Mouse (Mus musculus) bone marrow macrophage, adult 2 months (primary cell): Measurements from ENCODE around the gene Commd4. TPM values are rescaled to one million over a fixed set of nuclear protein-coding genes. Genes with fewer than 3 reads are reported as not detected.
A peak's percentile ranks its signal among the peaks of the same experiment; 100 is the strongest.

Experiments used
- H3K27ac ChIP-seq: 2 replicates; pipeline ENCODE4 v1.5.1; 2012; ENCODE audit warnings: low read depth, low read length; ENCODE audit not compliant: insufficient read depth
- H3K4me1 ChIP-seq: 2 replicates; pipeline ENCODE4 v1.6.1; 2012; ENCODE audit warnings: low read length; ENCODE audit not compliant: control insufficient read depth, insufficient read depth
- H3K4me3 ChIP-seq: 2 replicates; pipeline ENCODE4 v1.5.1; 2012; ENCODE audit warnings: mild to moderate bottlenecking, low read length, moderate library complexity; ENCODE audit not compliant: insufficient read depth
- CTCF ChIP-seq: IDR thresholded peaks from 2 replicates; pipeline ENCODE4 v1.5.1; 2012; ENCODE audit warnings: low read depth, mild to moderate bottlenecking, low read length, moderate library complexity
- POLR2A ChIP-seq: IDR thresholded peaks from 2 replicates; pipeline ENCODE4 v1.6.1; 2012; ENCODE audit warnings: mild to moderate bottlenecking, low read depth, low read length, borderline replicate concordance
- polyA plus RNA-seq: library from polyadenylated mRNA; stranded (reverse); fragments of >200 nt; gene quantifications from 2 replicates; pipeline ENCODE4 v1.2.4, GENCODE M21; 2012; ENCODE audit not compliant: missing spikeins, insufficient read depth, insufficient read length

Gene Commd4
- polyA plus RNA-seq, 1 experiment: 71.5 TPM

- H3K4me3 ChIP-seq: peak overlapping the region; percentile 82
- no peak overlapping the region for H3K27ac ChIP-seq
- H3K4me1 ChIP-seq: peaks cover 6% of the 10 kb centered on the region; the same call in 1 of the 2 replicates
- no peak for TF ChIP-seq CTCF
- TF ChIP-seq POLR2A: no peak
These were observed 28.5 kb downstream of the Commd4 start for GRCm38 (mm10) chr9:57129641-57130040.

DNA sequence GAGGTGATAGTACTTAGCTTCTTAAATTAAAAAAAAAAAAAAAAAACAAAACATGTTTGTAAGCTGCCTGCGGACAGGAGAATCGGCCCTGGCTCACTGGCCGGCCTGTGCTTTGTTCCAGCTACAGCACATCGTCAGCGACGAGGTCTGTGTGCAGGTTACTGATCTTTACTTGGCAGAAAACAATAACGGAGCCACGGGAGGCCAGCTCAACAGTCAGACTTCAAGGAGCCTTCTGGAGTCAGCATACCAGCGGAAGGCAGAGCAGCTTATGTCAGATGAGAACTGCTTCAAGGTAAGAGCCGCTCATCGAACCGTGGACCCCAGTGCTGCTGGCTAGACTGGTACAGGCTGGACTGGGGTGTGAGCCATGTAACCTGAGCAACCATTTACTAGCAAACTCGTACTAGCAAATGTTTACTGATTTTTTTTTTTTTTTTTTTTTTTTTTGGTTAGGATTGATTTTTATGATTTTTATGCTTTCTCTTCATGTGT is 40.8 kb downstream of the Commd4 start:
- Histone ChIP-seq H3K4me3 (no peak overlapping the region), H3K4me1 (no peaks in the 10 kb centered on the region), H3K27ac (no peak overlapping the region)
- TF ChIP-seq POLR2A (no peak), CTCF (no peak)

Other genes with a start within 250 kb of the Commd4 start
- gene Snx33, start 230.0 kb downstream of the Commd4 start, polyA plus RNA-seq: 10.8 and 12.5 TPM in 2 replicates
- 62.4 and 64.1 TPM in 2 replicates for gene Imp3, start 220.9 kb downstream of the Commd4 start, polyA plus RNA-seq
- gene Snupn, start 207.5 kb downstream of the Commd4 start, polyA plus RNA-seq: 5.2 and 8.1 TPM in 2 replicates
- 15.6 and 18.5 TPM in 2 replicates for gene Ptpn9, start 163.4 kb downstream of the Commd4 start, polyA plus RNA-seq
- gene Sin3a, start 86.3 kb downstream of the Commd4 start, polyA plus RNA-seq: 30.5 and 37.1 TPM in 2 replicates
- 83.8 and 117 TPM in 2 replicates for gene Man2c1, start 27.6 kb downstream of the Commd4 start, polyA plus RNA-seq
- gene Neil1, start 10.0 kb downstream of the Commd4 start, polyA plus RNA-seq: 11.0 and 12.5 TPM in 2 replicates
- gene Trcg1, start 78.2 kb upstream of the Commd4 start, polyA plus RNA-seq: not detected in 2 replicates
- 16.3 and 17.5 TPM in 2 replicates for gene 1700017B05Rik, start 104.3 kb upstream of the Commd4 start, polyA plus RNA-seq